Mouse (Mus musculus): ENCODE measurements around the gene Cdsn.

DNA sequence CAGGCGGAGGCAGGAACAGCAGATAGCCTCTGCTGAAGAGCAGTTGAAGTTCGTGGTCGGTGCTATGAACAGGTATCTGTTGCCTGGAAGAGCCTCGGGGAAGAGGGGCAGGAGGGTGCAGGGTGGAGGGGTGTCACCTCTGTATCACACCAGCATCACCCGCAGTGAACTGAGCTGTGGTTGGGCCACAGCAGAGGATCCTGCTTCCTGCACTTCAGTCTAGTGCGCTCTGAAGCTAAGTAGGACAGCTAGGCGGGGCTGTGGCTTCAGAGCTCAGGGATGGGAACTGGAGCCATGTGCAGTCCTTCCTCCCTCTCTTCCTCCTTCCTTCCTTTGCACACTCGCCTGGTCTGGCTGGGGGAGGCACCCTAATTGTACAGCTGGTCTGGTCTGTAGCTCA lies 25.3 kb upstream of the Cdsn start:
- TF ChIP-seq CTCF (IDR thresholded peaks at IDR 0.05; ENCODE audit: low read depth) (no peak), EP300 (IDR thresholded peaks at IDR 0.05; ENCODE audit: low read depth) (no peak)

Data from liver, postnatal 0 days (tissue).